Mouse (Mus musculus): ENCODE data around the gene Isca1. TPM values are rescaled to one million over a fixed set of nuclear protein-coding genes. Genes with fewer than 3 reads are reported as not detected.
A peak's percentile ranks its signal among the peaks of the same experiment; 100 is the strongest.

Gene Isca1
- polyA plus RNA-seq, 1 experiment = 271 TPM

- TF ChIP-seq POLR2A (IDR thresholded peaks at IDR 0.05; ENCODE audit: extremely low read depth, insufficient read depth, low read length) = no peak
- Histone ChIP-seq H3K4me3 (ENCODE audit: insufficient read depth, low read length) (no peak overlapping the region), H3K4me1 (ENCODE audit: control insufficient read depth, insufficient read depth, low read length) (peaks cover 1% of the 10 kb centered on the region; the same call in 1 of the 2 replicates)
Observed at GRCm38 (mm10) chr13:59762791-59763190, 6.8 kb downstream of the Isca1 start.

GRCm38 (mm10) chr13:59756906-59757305, 12.7 kb downstream of the Isca1 start:
- Histone ChIP-seq H3K4me1 (ENCODE audit: control insufficient read depth, insufficient read depth, low read length) (no peaks in the 10 kb centered on the region; the same call in 1 of the 2 replicates), H3K4me3 (ENCODE audit: insufficient read depth, low read length) (no peak overlapping the region), H3K27ac (ENCODE audit: insufficient read depth, low read length) (no peak overlapping the region)
- no peak for TF ChIP-seq POLR2A (IDR thresholded peaks at IDR 0.05; ENCODE audit: extremely low read depth, insufficient read depth, low read length)
- no peak for TF ChIP-seq CTCF (IDR thresholded peaks at IDR 0.05; ENCODE audit: extremely low read depth, insufficient read depth, low read length)

More at GRCm38 (mm10) chr13:59762791-59763190, 6.8 kb downstream of the Isca1 start:
- no peak overlapping the region for H3K27ac ChIP-seq (ENCODE audit: insufficient read depth, low read length)

GRCm38 (mm10) chr13:59750310-59750709, 19.3 kb downstream of the Isca1 start:
- TF ChIP-seq POLR2A (IDR thresholded peaks at IDR 0.05; ENCODE audit: extremely low read depth, insufficient read depth, low read length) = no peak
- no peak for TF ChIP-seq CTCF (IDR thresholded peaks at IDR 0.05; ENCODE audit: extremely low read depth, insufficient read depth, low read length)
- Histone ChIP-seq H3K4me1 (ENCODE audit: control insufficient read depth, insufficient read depth, low read length) (peaks cover 4% of the 10 kb centered on the region), H3K27ac (ENCODE audit: insufficient read depth, low read length) (no peak overlapping the region), H3K4me3 (ENCODE audit: insufficient read depth, low read length) (no peak overlapping the region)

- H3K4me3 ChIP-seq (ENCODE audit: insufficient read depth, low read length) = no peak within 1 kb of the TSS
- H3K4me1 ChIP-seq (ENCODE audit: control insufficient read depth, insufficient read depth, low read length) = peaks cover 5% of the 10 kb centered on the region
- TF ChIP-seq POLR2A (IDR thresholded peaks at IDR 0.05; ENCODE audit: extremely low read depth, insufficient read depth, low read length) (no peak), CTCF (IDR thresholded peaks at IDR 0.05; ENCODE audit: extremely low read depth, insufficient read depth, low read length) (no peak)
- H3K27ac ChIP-seq (ENCODE audit: insufficient read depth, low read length) = peak within 1 kb of the TSS; percentile 4; the same call in 1 of the 2 replicates
Observed at GRCm38 (mm10) chr13:59746711-59747110, 22.9 kb downstream of the Isca1 start, which contains the start of gene 1700014D04Rik. 1700014D04Rik (minus strand) TSS chr13:59746752.

- no peak overlapping the region for H3K4me3 ChIP-seq (ENCODE audit: insufficient read depth, low read length)
- H3K4me1 ChIP-seq (ENCODE audit: control insufficient read depth, insufficient read depth, low read length) = peaks cover 5% of the 10 kb centered on the region
- no peak overlapping the region for H3K27ac ChIP-seq (ENCODE audit: insufficient read depth, low read length)
- TF ChIP-seq CTCF (IDR thresholded peaks at IDR 0.05; ENCODE audit: extremely low read depth, insufficient read depth, low read length) (no peak), POLR2A (IDR thresholded peaks at IDR 0.05; ENCODE audit: extremely low read depth, insufficient read depth, low read length) (no peak)
Observed at GRCm38 (mm10) chr13:59746164-59746563, 23.4 kb downstream of the Isca1 start.

GRCm38 (mm10) chr13:59745462-59745861, 24.1 kb downstream of the Isca1 start:
- TF ChIP-seq CTCF (IDR thresholded peaks at IDR 0.05; ENCODE audit: extremely low read depth, insufficient read depth, low read length) (no peak), POLR2A (IDR thresholded peaks at IDR 0.05; ENCODE audit: extremely low read depth, insufficient read depth, low read length) (no peak)
- Histone ChIP-seq H3K4me1 (ENCODE audit: control insufficient read depth, insufficient read depth, low read length) (peaks cover 5% of the 10 kb centered on the region), H3K27ac (ENCODE audit: insufficient read depth, low read length) (no peak overlapping the region), H3K4me3 (ENCODE audit: insufficient read depth, low read length) (no peak overlapping the region)

GRCm38 (mm10) chr13:59741697-59742096, 27.9 kb downstream of the Isca1 start:
- no peak for TF ChIP-seq CTCF (IDR thresholded peaks at IDR 0.05; ENCODE audit: extremely low read depth, insufficient read depth, low read length)
- no peak for TF ChIP-seq POLR2A (IDR thresholded peaks at IDR 0.05; ENCODE audit: extremely low read depth, insufficient read depth, low read length)

GRCm38 (mm10) chr13:59741096-59741495, 28.5 kb downstream of the Isca1 start:
- Histone ChIP-seq H3K27ac (ENCODE audit: insufficient read depth, low read length) (no peak overlapping the region), H3K4me1 (ENCODE audit: control insufficient read depth, insufficient read depth, low read length) (peaks cover 1% of the 10 kb centered on the region; the same call in 1 of the 2 replicates), H3K4me3 (ENCODE audit: insufficient read depth, low read length) (no peak overlapping the region)
- TF ChIP-seq CTCF (IDR thresholded peaks at IDR 0.05; ENCODE audit: extremely low read depth, insufficient read depth, low read length) (no peak), POLR2A (IDR thresholded peaks at IDR 0.05; ENCODE audit: extremely low read depth, insufficient read depth, low read length) (no peak)

More at GRCm38 (mm10) chr13:59741697-59742096, 27.9 kb downstream of the Isca1 start:
- peaks cover 1% of the 10 kb centered on the region; the same call in 1 of the 2 replicates for H3K4me1 ChIP-seq (ENCODE audit: control insufficient read depth, insufficient read depth, low read length)
- no peak overlapping the region for H3K4me3 ChIP-seq (ENCODE audit: insufficient read depth, low read length)
- H3K27ac ChIP-seq (ENCODE audit: insufficient read depth, low read length) = no peak overlapping the region

GRCm38 (mm10) chr13:59739397-59739796, 30.2 kb downstream of the Isca1 start:
- Histone ChIP-seq H3K27ac (ENCODE audit: insufficient read depth, low read length) (no peak overlapping the region), H3K4me3 (ENCODE audit: insufficient read depth, low read length) (no peak overlapping the region), H3K4me1 (ENCODE audit: control insufficient read depth, insufficient read depth, low read length) (no peaks in the 10 kb centered on the region)
- TF ChIP-seq POLR2A (IDR thresholded peaks at IDR 0.05; ENCODE audit: extremely low read depth, insufficient read depth, low read length) = no peak
- TF ChIP-seq CTCF (IDR thresholded peaks at IDR 0.05; ENCODE audit: extremely low read depth, insufficient read depth, low read length) = no peak

GRCm38 (mm10) chr13:59738455-59738854, 31.2 kb downstream of the Isca1 start:
- H3K4me3 ChIP-seq (ENCODE audit: insufficient read depth, low read length) = no peak overlapping the region
- TF ChIP-seq CTCF (IDR thresholded peaks at IDR 0.05; ENCODE audit: extremely low read depth, insufficient read depth, low read length) = no peak
- TF ChIP-seq POLR2A (IDR thresholded peaks at IDR 0.05; ENCODE audit: extremely low read depth, insufficient read depth, low read length) = no peak

More at GRCm38 (mm10) chr13:59738455-59738854, 31.2 kb downstream of the Isca1 start:
- H3K27ac ChIP-seq (ENCODE audit: insufficient read depth, low read length) = no peak overlapping the region
- no peaks in the 10 kb centered on the region for H3K4me1 ChIP-seq (ENCODE audit: control insufficient read depth, insufficient read depth, low read length)
